Mouse (Mus musculus): ENCODE data around the gene Gata2.

- TF ChIP-seq POLR2A (IDR thresholded peaks at IDR 0.05; ENCODE audit: control insufficient read depth, extremely low read depth, insufficient read depth, low read length, poor library complexity): no peak
- TF ChIP-seq CTCF (IDR thresholded peaks at IDR 0.05; ENCODE audit: borderline replicate concordance, control insufficient read depth, extremely low read depth, insufficient read depth, low read length, poor library complexity): no peak
These were observed 9.4 kb downstream of the Gata2 start for GRCm38 (mm10) chr6:88202921-88203690.
